Mouse (Mus musculus): ENCODE data around the gene Shisa7. TPM values are rescaled to one million over a fixed set of nuclear protein-coding genes. Genes with fewer than 3 reads are reported as not detected.

Shisa7 gene
- polyA plus RNA-seq, 2 experiments = 0.54 to 4.2 TPM

DNA sequence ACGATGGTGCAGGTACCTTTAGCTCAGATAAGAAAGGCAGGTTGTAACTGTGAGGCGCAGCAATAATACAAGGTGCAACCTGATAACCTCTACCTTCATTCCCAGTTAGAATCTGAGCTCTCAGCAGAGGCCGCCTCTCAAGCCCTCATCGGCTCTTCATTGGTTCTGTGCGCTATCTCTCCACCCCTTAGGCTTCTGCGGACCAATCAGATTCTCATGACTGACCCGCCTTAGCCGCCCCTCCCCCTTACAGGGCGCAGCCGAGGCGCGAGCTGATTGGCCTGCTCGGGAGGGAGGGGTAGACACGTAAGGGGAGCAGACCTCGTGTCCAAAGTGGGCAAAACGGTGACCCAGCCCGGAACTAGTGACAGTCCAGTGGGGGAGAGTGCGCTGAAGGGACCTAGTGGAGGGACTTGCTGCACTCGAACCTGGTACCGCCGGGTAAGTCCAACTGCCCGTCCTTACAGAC, 32.3 kb upstream of the Shisa7 start, which contains the start of gene Isoc2a:
TSS of gene Isoc2a (plus strand) at position 401 of the 469 bp plus-strand sequence.
- DNase-seq (ENCODE audit: low spot score) (peak; percentile 93), ATAC-seq (ENCODE audit: low FRiP score, low read depth) (peak; percentile 100)
- Histone ChIP-seq H3K4me2 (replicated peaks; ENCODE audit: low read depth, low read length, severe bottlenecking) (peak within 1 kb of the TSS; percentile 83), H3K36me3 (ENCODE audit: control insufficient read depth, insufficient read depth, low read length) (no peaks in the 10 kb centered on the region), H3K27ac (replicated peaks; ENCODE audit: low read depth, low read length) (no peak within 1 kb of the TSS), H3K27me3 (ENCODE audit: control insufficient read depth, insufficient read depth, low read length) (no peaks in the 10 kb centered on the region), H3K9me3 (ENCODE audit: control insufficient read depth, low read length) (no peaks in the 10 kb centered on the region), H3K4me1 (ENCODE audit: control insufficient read depth, insufficient read depth, low read length) (peaks cover 5% of the 10 kb centered on the region; the same call in 1 of the 2 replicates), H3K4me3 (replicated peaks; ENCODE audit: low read length) (peak within 1 kb of the TSS; percentile 58), H3K9ac (ENCODE audit: low read depth, low read length, severe bottlenecking) (peak within 1 kb of the TSS; percentile 60)
- TF ChIP-seq POLR2A (IDR thresholded peaks at IDR 0.05; ENCODE audit: borderline replicate concordance, extremely low read depth, insufficient read depth, insufficient read length) = peak; percentile 46; the same call in 1 of the 2 replicates
- WGBS = under 1% methylated on average over 17 of the region's 22 CpGs

- no peak within 1 kb of the TSS for H3K4me2 ChIP-seq (replicated peaks; ENCODE audit: low read depth, low read length, severe bottlenecking)
- no peak within 1 kb of the TSS for H3K9ac ChIP-seq (ENCODE audit: low read depth, low read length, severe bottlenecking)
- H3K9me3 ChIP-seq (ENCODE audit: control insufficient read depth, low read length) = no peaks in the 10 kb centered on the region
- DNase-seq (ENCODE audit: low spot score) = no peak
- no peaks in the 10 kb centered on the region for H3K36me3 ChIP-seq (ENCODE audit: control insufficient read depth, insufficient read depth, low read length)
- no peak within 1 kb of the TSS for H3K27ac ChIP-seq (replicated peaks; ENCODE audit: low read depth, low read length)
- no peaks in the 10 kb centered on the region for H3K27me3 ChIP-seq (ENCODE audit: control insufficient read depth, insufficient read depth, low read length)
- 51% methylated on average over 6 of the region's 6 CpGs for WGBS
- no peak for TF ChIP-seq POLR2A (IDR thresholded peaks at IDR 0.05; ENCODE audit: borderline replicate concordance, extremely low read depth, insufficient read depth, insufficient read length)
- ATAC-seq (ENCODE audit: low FRiP score, low read depth) = no peak
- no peak within 1 kb of the TSS for H3K4me3 ChIP-seq (replicated peaks; ENCODE audit: low read length)
- no peaks in the 10 kb centered on the region for H3K4me1 ChIP-seq (ENCODE audit: control insufficient read depth, insufficient read depth, low read length)
Measured at GRCm38 (mm10) chr7:4870133-4870532, 25.6 kb upstream of the Shisa7 start, which contains the start of gene Isoc2b. TSS of gene Isoc2b (minus strand) at chr7:4870258.

DNA sequence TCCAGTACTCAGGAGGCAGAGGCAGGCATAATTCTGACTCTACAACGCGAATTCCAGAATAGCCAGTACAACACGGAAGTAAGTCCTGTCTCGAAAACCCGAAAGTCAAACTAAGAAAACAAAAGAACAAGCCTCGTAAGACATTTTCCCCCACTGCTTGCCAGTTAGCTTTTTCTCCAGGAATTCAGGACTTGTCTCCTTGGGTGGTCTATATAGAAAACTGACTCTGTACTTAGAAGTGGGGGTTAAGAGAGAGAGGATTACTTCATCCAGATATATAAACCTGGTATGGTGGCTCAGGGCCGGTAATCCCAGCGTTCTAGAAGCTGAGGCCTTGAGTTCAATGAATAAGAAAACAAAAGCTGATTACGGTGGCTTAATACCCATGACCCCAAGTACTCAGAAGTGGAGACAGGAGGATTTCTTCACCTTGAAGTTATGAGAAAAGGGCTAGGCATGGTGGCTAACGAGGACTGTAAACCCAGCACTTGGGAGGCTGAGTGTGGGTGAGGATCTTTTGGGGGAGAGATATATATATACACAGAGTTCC, 22.2 kb upstream of the Shisa7 start:
- ATAC-seq (ENCODE audit: low FRiP score, low read depth) = no peak; the same call in 1 of the 2 replicates
- DNase-seq (ENCODE audit: low spot score) = no peak
- 46% methylated on average over 10 of the region's 10 CpGs for WGBS
- Histone ChIP-seq H3K9me3 (ENCODE audit: control insufficient read depth, low read length) (no peaks in the 10 kb centered on the region), H3K4me1 (ENCODE audit: control insufficient read depth, insufficient read depth, low read length) (no peaks in the 10 kb centered on the region), H3K4me2 (replicated peaks; ENCODE audit: low read depth, low read length, severe bottlenecking) (peak overlapping the region; percentile 59), H3K27me3 (ENCODE audit: control insufficient read depth, insufficient read depth, low read length) (no peaks in the 10 kb centered on the region), H3K9ac (ENCODE audit: low read depth, low read length, severe bottlenecking) (peak overlapping the region; percentile 60), H3K36me3 (ENCODE audit: control insufficient read depth, insufficient read depth, low read length) (no peaks in the 10 kb centered on the region), H3K4me3 (replicated peaks; ENCODE audit: low read length) (peak overlapping the region; percentile 53), H3K27ac (replicated peaks; ENCODE audit: low read depth, low read length) (peak overlapping the region; percentile 68)
- TF ChIP-seq POLR2A (IDR thresholded peaks at IDR 0.05; ENCODE audit: borderline replicate concordance, extremely low read depth, insufficient read depth, insufficient read length) = no peak

DNA sequence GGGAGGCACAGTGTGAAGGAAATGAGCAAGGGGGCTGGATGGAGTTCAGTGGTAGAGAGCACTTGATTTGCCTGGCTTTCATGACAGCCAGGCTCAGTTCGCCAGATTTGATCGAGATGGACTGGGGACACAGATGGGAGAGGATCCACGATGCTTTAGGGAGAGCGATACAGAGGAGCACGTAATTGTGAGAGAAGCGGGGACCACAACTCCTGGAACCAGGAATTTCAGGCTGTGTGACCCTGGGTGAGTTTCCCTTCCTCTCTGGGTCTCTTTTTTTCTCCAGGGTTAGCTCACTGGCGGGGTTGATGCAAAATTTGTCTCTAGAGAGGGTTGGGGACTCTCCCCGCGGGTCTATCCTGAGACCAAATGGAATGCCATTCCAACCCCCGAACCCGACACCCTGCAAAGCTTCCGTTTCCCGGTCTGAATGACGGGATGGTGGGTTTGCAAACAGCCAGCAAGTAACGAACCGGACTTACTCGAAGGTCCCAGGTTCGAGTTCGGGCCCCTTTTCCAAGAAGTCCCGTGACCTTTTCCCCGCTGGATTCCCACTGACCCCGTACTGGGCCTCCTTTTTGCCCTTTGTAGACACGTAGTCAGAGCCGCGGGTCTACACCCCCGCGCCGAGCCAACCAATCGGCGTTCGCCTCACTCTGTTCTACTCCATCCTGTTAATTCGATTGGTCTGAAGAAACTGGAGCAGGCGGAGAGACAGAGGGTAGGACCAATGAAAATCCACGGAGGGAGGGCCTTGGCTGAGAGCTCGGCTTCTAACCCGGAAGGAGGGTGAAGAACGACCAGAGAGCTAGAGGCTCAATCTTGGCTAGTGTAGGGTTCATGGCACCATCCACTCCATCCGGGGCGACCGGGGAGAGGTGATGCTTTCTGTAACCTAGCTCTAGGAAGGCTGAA, 21.3 kb upstream of the Shisa7 start:
- H3K27ac ChIP-seq (replicated peaks; ENCODE audit: low read depth, low read length) = peak overlapping the region; percentile 68
- no peaks in the 10 kb centered on the region for H3K27me3 ChIP-seq (ENCODE audit: control insufficient read depth, insufficient read depth, low read length)
- ATAC-seq (ENCODE audit: low FRiP score, low read depth) = peak; percentile 100
- no peaks in the 10 kb centered on the region for H3K4me1 ChIP-seq (ENCODE audit: control insufficient read depth, insufficient read depth, low read length)
- peak overlapping the region; percentile 60 for H3K9ac ChIP-seq (ENCODE audit: low read depth, low read length, severe bottlenecking)
- peak overlapping the region; percentile 59 for H3K4me2 ChIP-seq (replicated peaks; ENCODE audit: low read depth, low read length, severe bottlenecking)
- DNase-seq (ENCODE audit: low spot score) = peak; percentile 99
- peak; percentile 66; the same call in 1 of the 2 replicates for TF ChIP-seq POLR2A (IDR thresholded peaks at IDR 0.05; ENCODE audit: borderline replicate concordance, extremely low read depth, insufficient read depth, insufficient read length)
- 6% methylated on average over 40 of the region's 40 CpGs for WGBS
- H3K9me3 ChIP-seq (ENCODE audit: control insufficient read depth, low read length) = no peaks in the 10 kb centered on the region
- no peaks in the 10 kb centered on the region for H3K36me3 ChIP-seq (ENCODE audit: control insufficient read depth, insufficient read depth, low read length)
- H3K4me3 ChIP-seq (replicated peaks; ENCODE audit: low read length) = peak overlapping the region; percentile 53

- Histone ChIP-seq H3K36me3 (ENCODE audit: control insufficient read depth, insufficient read depth, low read length) (no peaks in the 10 kb centered on the region), H3K9me3 (ENCODE audit: control insufficient read depth, low read length) (no peaks in the 10 kb centered on the region), H3K27ac (replicated peaks; ENCODE audit: low read depth, low read length) (no peak overlapping the region), H3K4me3 (replicated peaks; ENCODE audit: low read length) (peak overlapping the region; percentile 53), H3K4me1 (ENCODE audit: control insufficient read depth, insufficient read depth, low read length) (no peaks in the 10 kb centered on the region), H3K4me2 (replicated peaks; ENCODE audit: low read depth, low read length, severe bottlenecking) (peak overlapping the region; percentile 54), H3K9ac (ENCODE audit: low read depth, low read length, severe bottlenecking) (no peak overlapping the region), H3K27me3 (ENCODE audit: control insufficient read depth, insufficient read depth, low read length) (no peaks in the 10 kb centered on the region)
- TF ChIP-seq POLR2A (IDR thresholded peaks at IDR 0.05; ENCODE audit: borderline replicate concordance, extremely low read depth, insufficient read depth, insufficient read length) = no peak
- 67% methylated on average over 5 of the region's 5 CpGs for WGBS
- no peak for DNase-seq (ENCODE audit: low spot score)
- no peak for ATAC-seq (ENCODE audit: low FRiP score, low read depth)
Measured at GRCm38 (mm10) chr7:4865090-4865489, 20.6 kb upstream of the Shisa7 start.
